Mouse (Mus musculus) heart, adult 2 months (tissue): ENCODE data around the gene Sdr16c6.

Experiments
- CTCF ChIP-seq: fragments of 200-600 bp; IDR thresholded peaks from 2 replicates; pipeline ENCODE4 v1.8.1; 2022; ENCODE audit warnings: antibody characterized with exemption, mild to moderate bottlenecking, moderate library complexity
- EP300 ChIP-seq: fragments of 200-500 bp; IDR thresholded peaks from 2 replicates; pipeline ENCODE4 v1.6.1; 2011; ENCODE audit warnings: low read depth, low read length, control low read depth; ENCODE audit not compliant: insufficient read depth
- POLR2A ChIP-seq: fragments of 200-500 bp; IDR thresholded peaks from 2 replicates; pipeline ENCODE4 v1.6.1; 2011; ENCODE audit warnings: mild to moderate bottlenecking, low read depth, low read length, control low read depth; ENCODE audit not compliant: insufficient read depth

GRCm38 (mm10) chr4:4077372-4077771 lies at the start of gene Sdr16c6:
- TF ChIP-seq POLR2A (no peak), CTCF (no peak), EP300 (no peak)
